Comparison of ENCODE assay signal across 8 mouse cellular contexts in genomic region chr19:57457075-57457474, GRCm38 (mm10). TPM values are rescaled to one million over a fixed set of nuclear protein-coding genes. Genes with fewer than 3 reads are reported as not detected.
DNase-seq lines count a peak whose midpoint lies in the region; ATAC-seq and TF ChIP-seq lines count a peak whose summit lies in the region.

No protein-coding gene starts in this region.

- H3K4me1 ChIP-seq in forebrain, embryonic 14.5 days (ENCODE audit: control insufficient read depth, insufficient read depth, low read length) = peaks cover 6% of the 10 kb centered on the region; the same call in 1 of the 2 replicates
- H3K4me1 ChIP-seq in forebrain, embryonic 16.5 days (replicated peaks; ENCODE audit: control insufficient read depth, insufficient read depth, low read length) = peaks cover 17% of the 10 kb centered on the region
- H3K4me1 ChIP-seq in neural tube, embryonic 15.5 days = peaks cover 18% of the 10 kb centered on the region

- peak; percentile 46 for DNase-seq in forebrain, embryonic 14.5 days (ENCODE audit: low spot score)
- DNase-seq in neural tube, embryonic 10.5 days (ENCODE audit: extremely low spot score, low spot score) = peak; percentile 54
- no peak for DNase-seq in brain, embryonic 14.5 days (ENCODE audit: low read depth)

- H3K4me3 ChIP-seq in forebrain, embryonic 14.5 days (ENCODE audit: low read depth, low read length) = no peak overlapping the region
- no peak overlapping the region for H3K4me3 ChIP-seq in forebrain, embryonic 16.5 days (replicated peaks; ENCODE audit: low read length)
- H3K4me3 ChIP-seq in neural tube, embryonic 15.5 days (replicated peaks) = no peak overlapping the region

- 0 out of 2 replicates have a peak, but pooled peaks cover 7% of the 10 kb centered on the region for H3K36me3 ChIP-seq in forebrain, embryonic 14.5 days (ENCODE audit: control insufficient read depth, insufficient read depth, low read length)
- H3K36me3 ChIP-seq in forebrain, embryonic 16.5 days (ENCODE audit: control insufficient read depth, insufficient read depth) = no peaks in the 10 kb centered on the region
- H3K36me3 ChIP-seq in neural tube, embryonic 15.5 days = no peaks in the 10 kb centered on the region

- TF ChIP-seq CTCF in brain, embryonic 14.5 days (IDR thresholded peaks at IDR 0.05; ENCODE audit: borderline replicate concordance, extremely low read depth, insufficient read depth, insufficient read length) = peak; percentile 52; the same call in 1 of the 2 replicates

- no peaks in the 10 kb centered on the region for H3K9me3 ChIP-seq in forebrain, embryonic 14.5 days (replicated peaks; ENCODE audit: control insufficient read depth, low read length)
- no peaks in the 10 kb centered on the region for H3K9me3 ChIP-seq in forebrain, embryonic 16.5 days (ENCODE audit: control insufficient read depth, low read length)
- no peaks in the 10 kb centered on the region for H3K9me3 ChIP-seq in neural tube, embryonic 15.5 days (replicated peaks)

- H3K27ac ChIP-seq in forebrain, embryonic 14.5 days (ENCODE audit: low read depth, low read length) = no peak overlapping the region
- no peak overlapping the region for H3K27ac ChIP-seq in forebrain, embryonic 16.5 days (ENCODE audit: low read length)
- H3K27ac ChIP-seq in neural tube, embryonic 15.5 days (replicated peaks) = no peak overlapping the region

- H3K4me2 ChIP-seq in forebrain, embryonic 14.5 days (ENCODE audit: low read length) = no peak overlapping the region
- H3K4me2 ChIP-seq in forebrain, embryonic 16.5 days (ENCODE audit: low read length) = no peak overlapping the region
- H3K4me2 ChIP-seq in neural tube, embryonic 15.5 days = no peak overlapping the region

- H3K27me3 ChIP-seq in forebrain, embryonic 14.5 days (replicated peaks; ENCODE audit: control insufficient read depth, insufficient read depth, low read length) = no peaks in the 10 kb centered on the region
- no peaks in the 10 kb centered on the region for H3K27me3 ChIP-seq in forebrain, embryonic 16.5 days (replicated peaks; ENCODE audit: control insufficient read depth, insufficient read depth, low read length)
- H3K27me3 ChIP-seq in neural tube, embryonic 15.5 days (replicated peaks) = no peaks in the 10 kb centered on the region

- H3K9ac ChIP-seq in forebrain, embryonic 14.5 days (ENCODE audit: low read length) = no peak overlapping the region
- H3K9ac ChIP-seq in forebrain, embryonic 16.5 days (replicated peaks; ENCODE audit: low read depth, low read length) = no peak overlapping the region
- H3K9ac ChIP-seq in neural tube, embryonic 15.5 days (replicated peaks) = no peak overlapping the region

- ATAC-seq in forebrain, embryonic 14.5 days = no peak
- ATAC-seq in forebrain, embryonic 16.5 days = no peak
- ATAC-seq in neural tube, embryonic 15.5 days (ENCODE audit: low FRiP score) = no peak
- ATAC-seq in granulocyte monocyte progenitor cell, adult 5-6 weeks (replicated peaks; ENCODE audit: poor library complexity, severe bottlenecking) = 0 out of 2 replicates have a peak, but pooled peaks have one; percentile 36
- ATAC-seq in megakaryocyte, adult 5-6 weeks (ENCODE audit: poor library complexity, severe bottlenecking) = peak; percentile 39; the same call in 1 of the 2 replicates
- ATAC-seq in frontal cortex, adult (ENCODE audit: low TSS enrichment) = no peak

- 71% methylated on average over 2 of the region's 2 CpGs for WGBS in forebrain, embryonic 14.5 days
- 85% methylated on average over 2 of the region's 2 CpGs for WGBS in forebrain, embryonic 16.5 days
- 80% methylated on average over 2 of the region's 2 CpGs for WGBS in neural tube, embryonic 15.5 days

- TF ChIP-seq POLR2A in brain, embryonic 14.5 days (IDR thresholded peaks at IDR 0.05; ENCODE audit: borderline replicate concordance, extremely low read depth, insufficient read depth, insufficient read length, poor library complexity, severe bottlenecking) = no peak

RNA-seq across cellular contexts. Expression of gene Trub1, which starts 4.4 kb away (rescaled TPM):
- polyA plus RNA-seq in forebrain, embryonic 14.5 days (2014; fragmentation: Nextera tagmentation; extraction: Ambion mirVana) = 14.9 and 15.4 TPM in 2 replicates
- polyA plus RNA-seq in forebrain, embryonic 16.5 days (2015; fragmentation: Nextera tagmentation; extraction: Ambion mirVana) = 17.3 and 18.5 TPM in 2 replicates
- polyA plus RNA-seq in neural tube, embryonic 15.5 days (2015; fragmentation: Nextera tagmentation; extraction: Ambion mirVana) = 14.9 and 17.8 TPM in 2 replicates
- polyA plus RNA-seq in brain, embryonic 14.5 days (2012; rRNA removed) = 19.8 and 21.6 TPM in 2 replicates
- total RNA-seq in granulocyte monocyte progenitor cell, adult 5-6 weeks (2014; fragmentation: Nextera tagmentation) = 16.5 and 16.7 TPM in 2 replicates
- total RNA-seq in granulocyte monocyte progenitor cell, adult 5-6 weeks (2017) = 13.2 and 21.0 TPM in 2 replicates
- 2.1 and 3.9 TPM in 2 replicates for total RNA-seq in megakaryocyte, adult 5-6 weeks (2015)
- 3.5 and 3.6 TPM in 2 replicates for total RNA-seq in megakaryocyte, adult 5-6 weeks (2017)

Comparison
In these comparisons a context has a peak if more than half of its experiments do, and no peak if none do; other contexts are left out.
1. ATAC-seq: peak in granulocyte monocyte progenitor cell, adult 5-6 weeks (single experiment) and megakaryocyte, adult 5-6 weeks (single experiment); none in forebrain, embryonic 14.5 days (single experiment), forebrain, embryonic 16.5 days (single experiment), neural tube, embryonic 15.5 days (single experiment) and frontal cortex, adult (single experiment).